29 mouse cellular contexts compared by ENCODE assay signal in the genomic region with DNA sequence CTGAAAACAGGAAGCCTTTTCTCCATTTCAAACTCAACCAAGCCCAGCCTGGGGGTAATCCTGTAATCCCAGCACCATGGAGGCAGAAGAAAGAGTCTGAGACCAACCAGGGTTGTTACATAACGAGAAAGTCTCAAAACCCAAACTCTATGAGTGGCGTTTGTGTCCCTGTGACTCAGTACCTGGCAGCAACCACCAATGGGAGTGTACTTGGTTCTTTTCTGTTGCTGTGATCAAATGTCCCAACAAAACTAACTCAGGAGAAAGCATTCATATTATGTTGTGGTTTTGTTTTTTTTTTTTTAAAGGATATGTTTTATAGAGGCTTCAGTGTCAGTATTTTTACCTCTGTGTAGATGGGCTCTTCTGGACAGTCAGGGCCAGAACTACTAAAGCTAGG. TPM values are rescaled to one million over a fixed set of nuclear protein-coding genes. Genes with fewer than 3 reads are reported as not detected.
A peak's percentile ranks its signal among the peaks of the same experiment; 100 is the strongest.
DNase-seq lines count a peak whose midpoint lies in the region; ATAC-seq lines count a peak whose summit lies in the region.
"Had no signal": no experiment of that assay in that cellular context is flagged by ENCODE, and none has a peak within 500 bp of the region (broad histone marks: within the 10 kb centered on the region; RNA-seq: fewer than 3 reads in every experiment).

No protein-coding gene starts in this region.

- H3K9me3 ChIP-seq in heart, embryonic 12.5 days (replicated peaks), result no peaks in the 10 kb centered on the region
- H3K9me3 ChIP-seq: embryonic facial prominence, embryonic 12.5 days; heart, embryonic 10.5 days; midbrain, embryonic 12.5 days had no signal

- H3K4me3 ChIP-seq in heart, embryonic 12.5 days, result no peak overlapping the region
- H3K4me3 ChIP-seq: embryonic facial prominence, embryonic 12.5 days; heart, embryonic 10.5 days; midbrain, embryonic 12.5 days had no signal

- 47% methylated on average over 2 of the region's 2 CpGs for WGBS in heart, embryonic 12.5 days

- no peaks in the 10 kb centered on the region for H3K36me3 ChIP-seq in heart, embryonic 12.5 days
- H3K36me3 ChIP-seq: embryonic facial prominence, embryonic 12.5 days; heart, embryonic 10.5 days; midbrain, embryonic 12.5 days had no signal

- no peak overlapping the region for H3K9ac ChIP-seq in heart, embryonic 12.5 days
- H3K9ac ChIP-seq: embryonic facial prominence, embryonic 12.5 days; hindbrain, embryonic 14.5 days; liver, embryonic 14.5 days; midbrain, embryonic 12.5 days had no signal

- H3K4me2 ChIP-seq in heart, embryonic 12.5 days, result no peak overlapping the region
- H3K4me2 ChIP-seq: embryonic facial prominence, embryonic 12.5 days; hindbrain, embryonic 14.5 days; midbrain, embryonic 12.5 days had no signal

- DNase-seq in adrenal gland, adult 2 months, result peak; percentile 27
- no peak for DNase-seq in adrenal gland, postnatal 10 days
- DNase-seq in heart, adult 8-10 months (ENCODE audit: low spot score), result peak; percentile 14
- DNase-seq in 3T3-L1 (ENCODE audit: low read depth, low spot score), result peak; percentile 55
- peak; percentile 32 for DNase-seq in NIH3T3 (ENCODE audit: low read depth)
- DNase-seq in cerebellum, postnatal 36 days, result no peak
- no peak for DNase-seq in ovary, adult 18-20 months (ENCODE audit: low spot score)
- DNase-seq: B cell, adult 2 months; cerebellum, adult 8-10 months; cerebellum, postnatal 25 days; embryo, embryonic 11 days; heart, postnatal 4 days; kidney, adult 9 months; kidney, postnatal 10 days; layer of hippocampus, adult 9-11 months; liver; lung, adult 2 months; lung, postnatal 14 days; retina, postnatal 1 day; right cerebral cortex, postnatal 14 days; thymus, postnatal 25 days had no signal

- H3K4me1 ChIP-seq in heart, embryonic 12.5 days (replicated peaks), result peaks cover 5% of the 10 kb centered on the region

- peaks cover 2% of the 10 kb centered on the region; the same call in 1 of the 2 replicates for H3K27me3 ChIP-seq in heart, embryonic 12.5 days (replicated peaks)
- H3K27me3 ChIP-seq: embryonic facial prominence, embryonic 12.5 days had no signal

- no peak for ATAC-seq in heart, embryonic 12.5 days (ENCODE audit: insufficient number of reproducible peaks, low FRiP score)
- ATAC-seq: forebrain, embryonic 14.5 days; intestine, postnatal 0 days had no signal

- H3K27ac ChIP-seq in heart, embryonic 12.5 days (ENCODE audit: poor library complexity, severe bottlenecking), result no peak overlapping the region
- H3K27ac ChIP-seq: embryonic facial prominence, embryonic 12.5 days; heart, embryonic 10.5 days; hindbrain, embryonic 14.5 days; liver, embryonic 14.5 days; midbrain, embryonic 12.5 days had no signal

RNA-seq across cellular contexts. Expression of a gene that starts 36.7 kb away (rescaled TPM):
- 1 to 10 TPM; 5.9 to 6.1 TPM for total RNA-seq in adrenal gland, adult 2 months (2021)
- 10.3 and 11.9 TPM in 2 replicates for polyA plus RNA-seq in adrenal gland, adult 2 months (2012; rRNA removed)
- 10 to 100 TPM; 10.0 to 10.8 TPM for total RNA-seq in adrenal gland, postnatal 10 days (2021)
- 1 to 10 TPM in 3 of 4 experiments, under 1 TPM in 1; 0.95 to 2.2 (median 1.7) TPM for total RNA-seq in heart, adult 8-10 months (2022)
- 47.9 and 48.1 TPM in 2 replicates for polyA plus RNA-seq in heart, embryonic 12.5 days (2016; fragmentation: Nextera tagmentation; extraction: Ambion mirVana)

RNA-seq across cellular contexts. Expression of a gene that starts 47.3 kb away (rescaled TPM):
- total RNA-seq in adrenal gland, adult 2 months (2021), result 10 to 100 TPM; 44.6 to 56.9 TPM
- 11.8 and 13.0 TPM in 2 replicates for polyA plus RNA-seq in adrenal gland, adult 2 months (2012; rRNA removed)
- 10 to 100 TPM; 53.5 to 56.7 TPM for total RNA-seq in adrenal gland, postnatal 10 days (2021)
- total RNA-seq in heart, adult 8-10 months (2022), result 10 to 100 TPM; 14.2 to 25.3 (median 16.6) TPM
- polyA plus RNA-seq in heart, embryonic 12.5 days (2016; fragmentation: Nextera tagmentation; extraction: Ambion mirVana), result 43.5 and 44.2 TPM in 2 replicates

Comparison
In these comparisons a context has a peak if more than half of its experiments do, and no peak if none do; other contexts are left out.
1. DNase-seq: peak in adrenal gland, adult 2 months (single experiment), heart, adult 8-10 months (single experiment), 3T3-L1 (single experiment) and NIH3T3 (single experiment); none in adrenal gland, postnatal 10 days (single experiment), cerebellum, postnatal 36 days (0 of 2) and ovary, adult 18-20 months (single experiment).